Mouse (Mus musculus): ENCODE data around the gene Fam133b. TPM values are rescaled to one million over a fixed set of nuclear protein-coding genes. Genes with fewer than 3 reads are reported as not detected.

Gene Fam133b
- polyA plus RNA-seq (2015; fragmentation: Nextera tagmentation; extraction: Ambion mirVana) = 39.0 and 40.6 TPM in 2 replicates

GRCm38 (mm10) chr5:3543629-3544479, at the start of gene Fam133b:
TSS of gene Fam133b (plus strand) at chr5:3543833.
- WGBS = under 1% methylated on average over 61 of the region's 80 CpGs
- ATAC-seq = peak; percentile 97
- peak within 1 kb of the TSS; percentile 73 for H3K4me3 ChIP-seq
- peak within 1 kb of the TSS; percentile 80 for H3K9ac ChIP-seq
- H3K9me3 ChIP-seq (replicated peaks) = no peaks in the 10 kb centered on the region
- peaks cover 7% of the 10 kb centered on the region; the same call in 1 of the 2 replicates for H3K36me3 ChIP-seq (ENCODE audit: poor library complexity, severe bottlenecking)
- H3K4me1 ChIP-seq = peaks cover 15% of the 10 kb centered on the region
- peak within 1 kb of the TSS; percentile 75 for H3K4me2 ChIP-seq
- H3K27ac ChIP-seq = peak within 1 kb of the TSS; percentile 83
- no peaks in the 10 kb centered on the region for H3K27me3 ChIP-seq

- Histone ChIP-seq H3K9ac (no peak overlapping the region), H3K9me3 (replicated peaks) (no peaks in the 10 kb centered on the region), H3K27me3 (no peaks in the 10 kb centered on the region)
Measured at GRCm38 (mm10) chr5:3493968-3494367, 49.7 kb upstream of the Fam133b start.

GRCm38 (mm10) chr5:3494452-3495187, 49.0 kb upstream of the Fam133b start:
- no peak for ATAC-seq
- no peaks in the 10 kb centered on the region for H3K4me1 ChIP-seq
- no peak overlapping the region for H3K9ac ChIP-seq
- no peak overlapping the region for H3K4me2 ChIP-seq
- WGBS = 88% methylated on average over 8 of the region's 8 CpGs
- H3K27me3 ChIP-seq = no peaks in the 10 kb centered on the region
- no peaks in the 10 kb centered on the region for H3K9me3 ChIP-seq (replicated peaks)
- no peak overlapping the region for H3K4me3 ChIP-seq
- H3K36me3 ChIP-seq (ENCODE audit: poor library complexity, severe bottlenecking) = no peaks in the 10 kb centered on the region
- H3K27ac ChIP-seq = no peak overlapping the region

More at GRCm38 (mm10) chr5:3493968-3494367, 49.7 kb upstream of the Fam133b start:
- H3K27ac ChIP-seq = no peak overlapping the region
- H3K36me3 ChIP-seq (ENCODE audit: poor library complexity, severe bottlenecking) = no peaks in the 10 kb centered on the region
- H3K4me1 ChIP-seq = no peaks in the 10 kb centered on the region
- H3K4me3 ChIP-seq = no peak overlapping the region
- 88% methylated on average over 9 of the region's 9 CpGs for WGBS
- no peak overlapping the region for H3K4me2 ChIP-seq
- ATAC-seq = no peak

- Histone ChIP-seq H3K27me3 (no peaks in the 10 kb centered on the region), H3K4me1 (0 out of 2 replicates have a peak, but pooled peaks cover 3% of the 10 kb centered on the region), H3K9ac (no peak overlapping the region), H3K4me3 (no peak overlapping the region), H3K27ac (no peak overlapping the region), H3K4me2 (no peak overlapping the region), H3K36me3 (ENCODE audit: poor library complexity, severe bottlenecking) (no peaks in the 10 kb centered on the region), H3K9me3 (replicated peaks) (no peaks in the 10 kb centered on the region)
- ATAC-seq = no peak
- 81% methylated on average over 5 of the region's 5 CpGs for WGBS
Measured at GRCm38 (mm10) chr5:3497505-3497925, 46.1 kb upstream of the Fam133b start.

GRCm38 (mm10) chr5:3500298-3500697, 43.3 kb upstream of the Fam133b start:
- Histone ChIP-seq H3K4me3 (no peak overlapping the region), H3K9me3 (replicated peaks) (no peaks in the 10 kb centered on the region), H3K4me1 (0 out of 2 replicates have a peak, but pooled peaks cover 3% of the 10 kb centered on the region), H3K27ac (no peak overlapping the region), H3K9ac (no peak overlapping the region), H3K27me3 (no peaks in the 10 kb centered on the region), H3K36me3 (ENCODE audit: poor library complexity, severe bottlenecking) (no peaks in the 10 kb centered on the region), H3K4me2 (no peak overlapping the region)
- no peak for ATAC-seq
- WGBS = 91% methylated on average over 5 of the region's 5 CpGs

GRCm38 (mm10) chr5:3500957-3501563, 42.6 kb upstream of the Fam133b start:
- Histone ChIP-seq H3K9ac (no peak overlapping the region), H3K27me3 (no peaks in the 10 kb centered on the region), H3K4me1 (0 out of 2 replicates have a peak, but pooled peaks cover 3% of the 10 kb centered on the region), H3K36me3 (ENCODE audit: poor library complexity, severe bottlenecking) (no peaks in the 10 kb centered on the region), H3K4me2 (no peak overlapping the region), H3K9me3 (replicated peaks) (no peaks in the 10 kb centered on the region), H3K27ac (no peak overlapping the region), H3K4me3 (no peak overlapping the region)
- no peak for ATAC-seq
- 84% methylated on average over 8 of the region's 8 CpGs for WGBS

GRCm38 (mm10) chr5:3501564-3502001, 42.0 kb upstream of the Fam133b start:
- Histone ChIP-seq H3K9ac (no peak overlapping the region), H3K27ac (no peak overlapping the region), H3K4me2 (no peak overlapping the region), H3K27me3 (no peaks in the 10 kb centered on the region), H3K4me1 (0 out of 2 replicates have a peak, but pooled peaks cover 3% of the 10 kb centered on the region), H3K36me3 (ENCODE audit: poor library complexity, severe bottlenecking) (no peaks in the 10 kb centered on the region), H3K9me3 (replicated peaks) (no peaks in the 10 kb centered on the region), H3K4me3 (no peak overlapping the region)
- WGBS = 67% methylated on average over 8 of the region's 8 CpGs
- no peak for ATAC-seq

GRCm38 (mm10) chr5:3502610-3503350, 40.9 kb upstream of the Fam133b start:
- H3K4me2 ChIP-seq = no peak overlapping the region
- H3K4me3 ChIP-seq = no peak overlapping the region
- H3K27ac ChIP-seq = no peak overlapping the region
- no peak overlapping the region for H3K9ac ChIP-seq
- ATAC-seq = 0 out of 2 replicates have a peak, but pooled peaks have one; percentile 21
- H3K9me3 ChIP-seq (replicated peaks) = no peaks in the 10 kb centered on the region
- 86% methylated on average over 11 of the region's 11 CpGs for WGBS
- no peaks in the 10 kb centered on the region for H3K36me3 ChIP-seq (ENCODE audit: poor library complexity, severe bottlenecking)
- no peaks in the 10 kb centered on the region for H3K27me3 ChIP-seq
- H3K4me1 ChIP-seq = 0 out of 2 replicates have a peak, but pooled peaks cover 3% of the 10 kb centered on the region

- no peaks in the 10 kb centered on the region for H3K9me3 ChIP-seq (replicated peaks)
- ATAC-seq = no peak
- WGBS = 82% methylated on average over 4 of the region's 4 CpGs
- 0 out of 2 replicates have a peak, but pooled peaks cover 3% of the 10 kb centered on the region for H3K4me1 ChIP-seq
- H3K27ac ChIP-seq = no peak overlapping the region
- H3K4me2 ChIP-seq = no peak overlapping the region
- no peaks in the 10 kb centered on the region for H3K36me3 ChIP-seq (ENCODE audit: poor library complexity, severe bottlenecking)
- H3K4me3 ChIP-seq = no peak overlapping the region
- no peaks in the 10 kb centered on the region for H3K27me3 ChIP-seq
- no peak overlapping the region for H3K9ac ChIP-seq
Measured at GRCm38 (mm10) chr5:3503373-3503772, 40.3 kb upstream of the Fam133b start.

- H3K4me2 ChIP-seq = no peak overlapping the region
- H3K27ac ChIP-seq = no peak overlapping the region
- no peaks in the 10 kb centered on the region for H3K27me3 ChIP-seq
- H3K9me3 ChIP-seq (replicated peaks) = no peaks in the 10 kb centered on the region
- 0 out of 2 replicates have a peak, but pooled peaks cover 3% of the 10 kb centered on the region for H3K4me1 ChIP-seq
- no peak overlapping the region for H3K4me3 ChIP-seq
- H3K36me3 ChIP-seq (ENCODE audit: poor library complexity, severe bottlenecking) = no peaks in the 10 kb centered on the region
- ATAC-seq = no peak
- H3K9ac ChIP-seq = no peak overlapping the region
- 93% methylated on average over 9 of the region's 9 CpGs for WGBS
Measured at GRCm38 (mm10) chr5:3503836-3504323, 39.8 kb upstream of the Fam133b start.

- Histone ChIP-seq H3K36me3 (ENCODE audit: poor library complexity, severe bottlenecking) (no peaks in the 10 kb centered on the region), H3K4me2 (no peak overlapping the region), H3K4me1 (0 out of 2 replicates have a peak, but pooled peaks cover 3% of the 10 kb centered on the region), H3K9me3 (replicated peaks) (no peaks in the 10 kb centered on the region), H3K27me3 (no peaks in the 10 kb centered on the region), H3K27ac (no peak overlapping the region), H3K9ac (no peak overlapping the region), H3K4me3 (no peak overlapping the region)
- ATAC-seq = no peak
- WGBS = 74% methylated on average over 4 of the region's 4 CpGs
Measured at GRCm38 (mm10) chr5:3504453-3504852, 39.2 kb upstream of the Fam133b start.

Measured in forebrain, embryonic 13.5 days (tissue).